10 mouse cellular contexts compared by ENCODE assay signal in genomic region chr6:128296750-128297393, GRCm38 (mm10). TPM values are rescaled to one million over a fixed set of nuclear protein-coding genes. Genes with fewer than 3 reads are reported as not detected.
A peak's percentile ranks its signal among the peaks of the same experiment; 100 is the strongest.
DNase-seq lines count a peak whose midpoint lies in the region; ATAC-seq and TF ChIP-seq lines count a peak whose summit lies in the region.
"Had no signal": no experiment of that assay in that cellular context is flagged by ENCODE, and none has a peak within 500 bp of the region (broad histone marks: within the 10 kb centered on the region; RNA-seq: fewer than 3 reads in every experiment).

No protein-coding gene starts in this region.

- H3K4me1 ChIP-seq in hindbrain, embryonic 16.5 days (ENCODE audit: control insufficient read depth, insufficient read depth, low read depth, low read length): peaks cover 13% of the 10 kb centered on the region
- H3K4me1 ChIP-seq in hindbrain, embryonic 11.5 days (replicated peaks; ENCODE audit: control insufficient read depth, insufficient read depth, low read length): peaks cover 2% of the 10 kb centered on the region
- H3K4me1 ChIP-seq in embryonic facial prominence, embryonic 14.5 days (ENCODE audit: control insufficient read depth, insufficient read depth, low read length): peaks cover 24% of the 10 kb centered on the region

- no peak overlapping the region for H3K9ac ChIP-seq in hindbrain, embryonic 16.5 days (ENCODE audit: low read depth, low read length)
- H3K9ac ChIP-seq in hindbrain, embryonic 11.5 days (ENCODE audit: low read depth, low read length): no peak overlapping the region
- H3K9ac ChIP-seq in embryonic facial prominence, embryonic 14.5 days (ENCODE audit: low read depth, low read length): 0 out of 2 replicates have a peak overlapping the region, but pooled peaks have one; percentile 10
- H3K9ac ChIP-seq: liver, embryonic 14.5 days; neural tube, embryonic 13.5 days; stomach, embryonic 15.5 days had no signal

- no peaks in the 10 kb centered on the region for H3K36me3 ChIP-seq in hindbrain, embryonic 16.5 days (ENCODE audit: control insufficient read depth, insufficient read depth, low read length)
- H3K36me3 ChIP-seq in hindbrain, embryonic 11.5 days (ENCODE audit: control insufficient read depth, insufficient read depth, low read length): no peaks in the 10 kb centered on the region
- peaks cover 5% of the 10 kb centered on the region for H3K36me3 ChIP-seq in C2C12 (ENCODE audit: control insufficient read depth, insufficient read depth)
- H3K36me3 ChIP-seq in embryonic facial prominence, embryonic 14.5 days (ENCODE audit: control insufficient read depth, insufficient read depth, low read length): no peaks in the 10 kb centered on the region
- H3K36me3 ChIP-seq: neural tube, embryonic 13.5 days; stomach, embryonic 15.5 days had no signal

- DNase-seq in hindbrain, embryonic 11.5 days (ENCODE audit: low spot score): no peak
- peak; percentile 28 for DNase-seq in R1 (ENCODE audit: low read depth, low spot score)
- DNase-seq in embryonic facial prominence, embryonic 14.5 days (ENCODE audit: low spot score): peak; percentile 60
- no peak for DNase-seq in neural tube, embryonic 10.5 days (ENCODE audit: extremely low spot score, low spot score)

- no peak overlapping the region for H3K27ac ChIP-seq in hindbrain, embryonic 16.5 days (ENCODE audit: low read depth, low read length)
- H3K27ac ChIP-seq in hindbrain, embryonic 11.5 days (ENCODE audit: low read depth, low read length): no peak overlapping the region
- peak overlapping the region; percentile 69 for H3K27ac ChIP-seq in embryonic facial prominence, embryonic 14.5 days (replicated peaks; ENCODE audit: low read depth, low read length)
- H3K27ac ChIP-seq: liver, embryonic 14.5 days; neural tube, embryonic 13.5 days; stomach, embryonic 15.5 days had no signal

- peaks cover 83% of the 10 kb centered on the region for H3K79me2 ChIP-seq in C2C12 (ENCODE audit: control insufficient read depth, insufficient read depth)

- peaks cover 24% of the 10 kb centered on the region for H3K27me3 ChIP-seq in hindbrain, embryonic 16.5 days (replicated peaks; ENCODE audit: control insufficient read depth, insufficient read depth, low read length)
- H3K27me3 ChIP-seq in hindbrain, embryonic 11.5 days (ENCODE audit: control insufficient read depth, insufficient read depth, low read length): peaks cover 28% of the 10 kb centered on the region
- no peaks in the 10 kb centered on the region for H3K27me3 ChIP-seq in C2C12 (ENCODE audit: control insufficient read depth, insufficient read depth, insufficient read length)
- H3K27me3 ChIP-seq in embryonic facial prominence, embryonic 14.5 days (replicated peaks; ENCODE audit: control insufficient read depth, insufficient read depth, low read length): peaks cover 9% of the 10 kb centered on the region

- 41% methylated on average over 11 of the region's 11 CpGs for WGBS in hindbrain, embryonic 16.5 days
- 30% methylated on average over 11 of the region's 11 CpGs for WGBS in hindbrain, embryonic 11.5 days
- WGBS in embryonic facial prominence, embryonic 14.5 days: 23% methylated on average over 11 of the region's 11 CpGs

- no peak overlapping the region for H3ac ChIP-seq in C2C12 (ENCODE audit: control insufficient read depth, insufficient read length, low read depth)

- no peak overlapping the region for H3K4me2 ChIP-seq in hindbrain, embryonic 16.5 days (ENCODE audit: low read length)
- no peak overlapping the region for H3K4me2 ChIP-seq in hindbrain, embryonic 11.5 days (replicated peaks; ENCODE audit: low read depth, low read length)
- peak overlapping the region; percentile 34 for H3K4me2 ChIP-seq in embryonic facial prominence, embryonic 14.5 days (ENCODE audit: low read depth, low read length)
- H3K4me2 ChIP-seq: neural tube, embryonic 13.5 days; stomach, embryonic 15.5 days had no signal

- H3K4me3 ChIP-seq in hindbrain, embryonic 16.5 days (ENCODE audit: low read length): no peak overlapping the region
- H3K4me3 ChIP-seq in hindbrain, embryonic 11.5 days (ENCODE audit: low read depth, low read length): no peak overlapping the region
- no peak overlapping the region for H3K4me3 ChIP-seq in C2C12 (ENCODE audit: insufficient read depth, poor library complexity, severe bottlenecking)
- H3K4me3 ChIP-seq in embryonic facial prominence, embryonic 14.5 days (ENCODE audit: low read depth, low read length): no peak overlapping the region
- H3K4me3 ChIP-seq: neural tube, embryonic 13.5 days; stomach, embryonic 15.5 days had no signal

- TF ChIP-seq CTCF in C2C12 (IDR thresholded peaks at IDR 0.05; ENCODE audit: control insufficient read depth, insufficient read depth, insufficient read length): no peak

- no peaks in the 10 kb centered on the region for H3K9me3 ChIP-seq in hindbrain, embryonic 16.5 days (ENCODE audit: control insufficient read depth, low read length)
- H3K9me3 ChIP-seq in hindbrain, embryonic 11.5 days (ENCODE audit: control insufficient read depth, low read length): no peaks in the 10 kb centered on the region
- no peaks in the 10 kb centered on the region for H3K9me3 ChIP-seq in embryonic facial prominence, embryonic 14.5 days (ENCODE audit: control insufficient read depth, low read length)
- H3K9me3 ChIP-seq: neural tube, embryonic 13.5 days; stomach, embryonic 15.5 days had no signal

- H3K79me3 ChIP-seq in C2C12 (ENCODE audit: low read depth): peaks cover 66% of the 10 kb centered on the region

- peak; percentile 28 for ATAC-seq in hindbrain, embryonic 16.5 days
- ATAC-seq in hindbrain, embryonic 11.5 days (ENCODE audit: low FRiP score): no peak
- ATAC-seq in embryonic facial prominence, embryonic 14.5 days (ENCODE audit: low read depth): peak; percentile 23; the same call in 1 of the 2 replicates
- no peak for ATAC-seq in megakaryocyte-erythroid progenitor cell, adult 5-6 weeks (replicated peaks; ENCODE audit: low FRiP score, low TSS enrichment, poor library complexity, severe bottlenecking)

TF ChIP-seq in C2C12, 6 proteins besides CTCF, POLR2A, EP300 and RAD21:
- TF ChIP-seq MYOD1 (IDR thresholded peaks at IDR 0.05; ENCODE audit: control insufficient read depth, insufficient read length, low read depth) (peak; percentile 36), MYOG (IDR thresholded peaks at IDR 0.05; ENCODE audit: control insufficient read depth, extremely low read depth, insufficient read length) (no peak)

RNA-seq across cellular contexts. Expression of gene Tead4, which starts 3.8 kb away (rescaled TPM):
- 0.81 and 1.5 TPM in 2 replicates for polyA plus RNA-seq in hindbrain, embryonic 16.5 days (2015; fragmentation: Nextera tagmentation; extraction: Ambion mirVana)
- polyA plus RNA-seq in hindbrain, embryonic 11.5 days (2014; fragmentation: Nextera tagmentation; extraction: Ambion mirVana): 1.4 and 1.7 TPM in 2 replicates
- 9.1 TPM for polyA plus RNA-seq in C2C12 (2012; fragmentation: generic; extraction: Trizol)
- 6.3 and 8.9 TPM in 2 replicates for polyA plus RNA-seq in embryonic facial prominence, embryonic 14.5 days (2014; fragmentation: Nextera tagmentation; extraction: Ambion mirVana)
- total RNA-seq in megakaryocyte-erythroid progenitor cell, adult 5-6 weeks (2014; fragmentation: Nextera tagmentation): not detected in 2 replicates
- total RNA-seq in megakaryocyte-erythroid progenitor cell, adult 5-6 weeks (2017): 0.72 TPM in 1 of 2 replicates, not detected in the other

RNA-seq across cellular contexts. Expression of gene Tulp3, which starts 58.8 kb away (rescaled TPM):
- 17.7 and 19.9 TPM in 2 replicates for polyA plus RNA-seq in hindbrain, embryonic 16.5 days (2015; fragmentation: Nextera tagmentation; extraction: Ambion mirVana)
- polyA plus RNA-seq in hindbrain, embryonic 11.5 days (2014; fragmentation: Nextera tagmentation; extraction: Ambion mirVana): 15.7 and 23.4 TPM in 2 replicates
- 19.0 TPM for polyA plus RNA-seq in C2C12 (2012; fragmentation: generic; extraction: Trizol)
- polyA plus RNA-seq in embryonic facial prominence, embryonic 14.5 days (2014; fragmentation: Nextera tagmentation; extraction: Ambion mirVana): 20.7 and 21.9 TPM in 2 replicates
- total RNA-seq in megakaryocyte-erythroid progenitor cell, adult 5-6 weeks (2014; fragmentation: Nextera tagmentation): 0.33 and 2.6 TPM in 2 replicates
- 0.47 and 8.3 TPM in 2 replicates for total RNA-seq in megakaryocyte-erythroid progenitor cell, adult 5-6 weeks (2017)

Comparison
In these comparisons a context has a peak if more than half of its experiments do, and no peak if none do; other contexts are left out.
1. ATAC-seq: peak in hindbrain, embryonic 16.5 days (single experiment) and embryonic facial prominence, embryonic 14.5 days (single experiment); none in hindbrain, embryonic 11.5 days (single experiment) and megakaryocyte-erythroid progenitor cell, adult 5-6 weeks (single experiment).
2. DNase-seq: peak in R1 (single experiment) and embryonic facial prominence, embryonic 14.5 days (single experiment); none in hindbrain, embryonic 11.5 days (single experiment) and neural tube, embryonic 10.5 days (single experiment).